Mouse (Mus musculus) heart, adult 11 months (tissue): ENCODE measurements around the gene Cyp4a14.
"Not testable (repeated sequence)": the region's sequence is repeated elsewhere in the genome, so short reads cannot be mapped to it uniquely, and the experiment has no call there.

Experiments
- DNase-seq: peaks from one replicate; pipeline ENCODE4 v3.0.0; 2022

Cyp4a14 gene

DNA sequence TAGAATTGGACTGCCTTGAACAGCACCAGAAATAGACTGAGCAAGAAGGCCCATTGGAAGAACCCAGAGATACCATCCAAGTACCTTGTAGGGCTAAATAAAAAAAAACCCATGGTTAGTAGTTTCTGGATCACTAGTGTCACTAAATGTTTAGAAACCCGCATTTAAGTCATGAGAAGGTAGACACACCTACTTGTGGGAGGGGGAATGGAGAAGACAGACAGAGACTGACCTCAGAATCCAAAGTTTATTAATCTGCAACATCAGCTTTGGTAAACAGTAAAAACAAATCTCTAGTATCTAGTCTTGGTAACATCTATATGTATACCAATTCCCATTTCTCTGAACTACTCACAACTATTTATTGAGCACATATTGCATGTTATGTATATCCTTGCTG is at the start of gene Cyp4a14:
Gene Cyp4a14, minus strand, starts transcription at position 142 of the 400 bp plus-strand sequence.
- no peak for DNase-seq

DNA sequence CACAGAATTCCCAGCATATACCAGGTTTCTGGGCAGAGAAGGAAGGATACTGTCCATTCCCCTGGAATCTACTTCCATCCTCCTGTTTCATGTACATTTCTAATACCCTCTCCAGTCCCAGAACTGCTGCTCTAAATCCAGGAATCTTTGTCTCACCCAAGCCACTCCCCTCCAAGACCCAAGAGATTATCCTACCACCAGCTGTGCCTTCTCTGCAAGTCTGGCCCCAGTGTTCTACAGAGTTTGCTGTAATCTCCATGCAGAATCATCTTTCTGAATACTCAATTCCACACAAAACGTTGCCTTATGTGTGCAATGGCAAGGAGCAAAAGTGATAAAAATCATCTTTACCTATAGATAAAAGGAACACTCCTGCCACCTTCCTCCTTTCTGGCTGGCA is 49.2 kb upstream of the Cyp4a14 start:
- DNase-seq, result peak; percentile 94

GRCm38 (mm10) chr4:115521766-115522165 is 25.8 kb upstream of the Cyp4a14 start:
- no peak for DNase-seq

- DNase-seq, result peak; percentile 61
Observed at GRCm38 (mm10) chr4:115519444-115519843, 23.5 kb upstream of the Cyp4a14 start.

DNA sequence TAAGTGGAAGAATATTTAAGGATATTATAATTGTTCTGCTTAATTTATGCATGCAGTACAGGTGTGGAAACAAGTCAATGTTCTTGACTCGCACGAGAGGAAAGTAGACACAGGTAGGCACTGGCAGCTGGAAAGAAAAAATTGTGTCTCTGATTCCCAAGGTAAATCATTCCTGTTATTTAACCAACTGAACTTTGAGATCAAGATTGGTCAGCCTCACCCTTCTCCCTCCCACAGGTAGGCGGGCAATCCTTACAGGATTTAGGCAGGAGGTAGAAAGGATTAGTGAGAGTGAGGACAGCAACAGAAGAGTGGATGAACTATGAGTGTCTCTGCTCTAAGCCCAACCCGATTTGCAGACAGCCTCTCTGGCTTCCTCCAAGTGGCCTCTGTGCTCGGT is 22.1 kb upstream of the Cyp4a14 start, which contains the start of gene Cyp4a10:
Gene Cyp4a10, plus strand, starts transcription at position 265 of the 400 bp plus-strand sequence.
- not testable (repeated sequence) for DNase-seq

DNA sequence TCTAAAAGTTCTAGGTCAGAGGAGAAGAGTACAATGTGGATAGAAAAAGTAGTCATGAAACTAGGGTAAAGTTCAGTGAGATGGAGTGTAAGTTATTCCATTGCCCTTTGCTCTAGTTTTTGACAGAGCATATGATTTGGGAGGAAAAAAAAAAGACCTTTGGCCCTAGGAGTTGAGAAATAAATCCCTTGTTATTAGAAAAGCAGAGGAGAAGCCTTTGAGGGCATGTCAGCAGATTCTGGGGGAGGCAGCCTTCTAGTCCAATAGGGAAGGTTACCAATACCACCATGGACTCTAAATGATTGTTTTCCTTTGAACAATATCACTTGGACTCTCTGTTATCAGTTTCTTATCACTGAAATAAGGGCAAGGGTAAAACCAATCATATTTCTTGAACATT is 18.0 kb upstream of the Cyp4a14 start:
- peak; percentile 60 for DNase-seq

- DNase-seq, result no peak
Observed at GRCm38 (mm10) chr4:115497466-115497865, 1.5 kb upstream of the Cyp4a14 start.

DNA sequence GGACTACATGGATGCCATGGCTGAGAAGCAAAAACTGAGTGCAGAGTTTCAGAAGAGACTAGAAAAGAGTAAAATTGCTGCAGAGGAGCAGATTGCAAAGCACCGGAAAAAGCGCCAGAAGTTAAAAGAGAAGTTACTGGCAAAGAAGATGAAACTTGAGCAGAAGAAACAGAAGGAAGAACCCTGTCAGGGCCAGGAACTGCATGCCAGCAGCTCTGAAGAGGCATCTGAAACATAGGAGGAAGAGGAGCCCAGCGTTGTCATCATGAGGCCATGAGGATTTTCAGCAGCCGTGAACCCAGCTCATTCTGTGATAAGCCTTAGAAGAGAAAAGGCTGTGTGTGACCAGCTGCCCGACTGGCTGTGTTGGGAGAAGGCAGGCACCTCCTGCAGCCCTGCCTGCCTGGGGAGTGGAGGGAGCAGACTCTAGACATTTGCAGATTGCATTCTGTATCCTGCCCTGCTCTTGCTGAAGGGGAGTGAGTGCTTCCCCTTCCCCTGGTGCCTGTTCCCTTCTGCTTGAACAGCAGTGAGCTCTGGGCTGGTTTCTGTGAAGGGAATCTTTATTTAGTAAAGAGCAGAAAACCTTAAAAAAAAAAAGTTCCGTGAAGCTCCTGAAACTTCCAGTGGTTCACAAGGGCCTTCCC is 14.8 kb downstream of the Cyp4a14 start:
- peak; percentile 85 for DNase-seq

DNA sequence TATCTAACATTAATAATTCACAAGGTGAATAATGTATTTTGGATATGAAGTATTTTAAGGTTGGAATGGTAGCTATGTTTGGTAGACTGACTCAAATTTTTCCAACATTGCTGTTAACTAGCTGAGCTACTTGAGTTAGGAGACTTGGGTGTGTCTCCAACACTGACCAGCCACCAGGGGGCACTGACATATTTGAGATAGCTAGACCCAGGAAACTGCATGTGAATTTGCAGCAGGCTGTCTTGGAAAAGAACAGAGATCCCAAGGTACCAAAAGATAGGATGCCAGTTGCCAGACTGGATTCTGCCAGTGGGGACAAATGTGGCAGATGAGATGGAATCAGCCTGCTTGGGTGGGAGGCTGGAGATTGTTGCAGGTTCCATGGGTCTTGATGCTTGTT is 19.9 kb downstream of the Cyp4a14 start:
- peak; percentile 92 for DNase-seq

- DNase-seq, result not testable (repeated sequence)
Observed at GRCm38 (mm10) chr4:115473585-115473984, 22.4 kb downstream of the Cyp4a14 start.

DNA sequence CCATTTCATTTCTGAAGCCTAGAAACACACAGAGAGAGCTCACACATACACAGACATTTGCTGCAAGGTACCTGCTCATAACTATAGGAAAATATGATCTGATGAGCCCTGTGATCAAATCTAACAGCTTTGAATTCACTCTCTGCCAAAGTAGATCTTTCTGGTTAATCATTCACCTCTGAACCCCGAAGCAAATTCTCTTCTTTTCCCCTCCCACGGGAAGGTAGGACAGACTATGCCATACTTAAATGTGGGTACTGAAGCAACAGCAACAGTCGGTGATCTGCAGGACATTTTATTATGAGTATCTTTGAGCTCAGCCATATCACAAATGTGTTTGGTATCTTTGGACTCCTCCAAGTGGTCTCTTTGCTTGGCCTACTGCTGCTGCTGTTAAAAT is 43.6 kb downstream of the Cyp4a14 start, which contains the start of gene Cyp4a30b:
Gene Cyp4a30b, plus strand, starts transcription at position 301 of the 400 bp plus-strand sequence.
- no peak for DNase-seq

DNA sequence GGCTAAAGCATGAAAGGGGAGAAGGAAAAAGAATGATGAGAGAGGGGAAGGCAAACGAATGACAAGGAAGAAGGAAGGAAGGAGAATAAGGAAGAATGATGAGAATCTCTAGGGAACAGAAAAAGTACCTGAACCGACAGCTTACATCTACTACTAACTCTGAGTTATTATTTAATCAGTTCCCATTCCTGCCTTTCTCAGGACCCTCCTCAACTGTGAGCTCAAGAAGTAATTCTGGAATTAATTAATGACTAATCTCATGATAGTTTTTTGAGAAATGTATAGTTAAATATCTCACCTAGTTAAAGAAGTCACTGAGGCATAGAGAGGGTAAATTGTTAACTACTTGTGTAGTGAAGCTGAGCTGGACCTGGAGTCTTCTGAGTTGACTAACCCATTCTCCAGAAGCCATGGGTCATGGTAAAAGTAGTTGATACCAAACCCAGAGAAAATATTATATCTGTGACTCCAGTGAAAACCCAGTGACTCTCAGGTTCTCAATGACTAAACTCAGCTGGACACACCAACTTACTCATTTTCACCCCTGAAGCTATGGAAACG is 45.3 kb downstream of the Cyp4a14 start:
- no peak for DNase-seq
